Mouse (Mus musculus) megakaryocyte, embryonic 14.5 days (primary cell): ENCODE measurements around the gene Vmn1r70. TPM values are rescaled to one million over a fixed set of nuclear protein-coding genes. Genes with fewer than 3 reads are reported as not detected.

Experiments used
- H3K27me3 ChIP-seq: replicated peaks from 2 replicates; pipeline ENCODE3; 2012; ENCODE audit warnings: inconsistent platforms
- H3K36me3 ChIP-seq: replicated peaks from 2 replicates; pipeline ENCODE3; 2012; ENCODE audit warnings: low read length, inconsistent platforms, mixed read lengths
- H3K4me1 ChIP-seq: 2 replicates; pipeline ENCODE4 v1.6.1; 2012; ENCODE audit warnings: inconsistent platforms
- H3K4me3 ChIP-seq: replicated peaks from 2 replicates; pipeline ENCODE3; 2012; ENCODE audit warnings: moderate library complexity, mild to moderate bottlenecking, inconsistent platforms
- H3K9me3 ChIP-seq: 2 replicates; pipeline ENCODE4 v1.6.1; 2012; ENCODE audit warnings: inconsistent platforms
- FLI1 ChIP-seq: IDR thresholded peaks from 2 replicates; pipeline ENCODE4 v1.6.1; 2012; ENCODE audit warnings: low read length, inconsistent platforms, mixed read lengths
- GATA1 ChIP-seq: IDR thresholded peaks from 3 replicates; pipeline ENCODE4 v1.6.1; 2012; ENCODE audit warnings: mixed read lengths, low read length, inconsistent platforms, borderline replicate concordance
- polyA plus RNA-seq: library from polyadenylated mRNA; stranded (reverse); fragments of >175 nt; gene quantifications from 2 replicates; pipeline ENCODE4 v1.2.3, GENCODE M21; 2012; ENCODE audit warnings: low replicate concordance; ENCODE audit not compliant: insufficient read depth

Gene Vmn1r70
- not detected in 2 replicates for polyA plus RNA-seq

GRCm38 (mm10) chr7:10631232-10631631, at the start of gene Vmn1r70:
Gene Vmn1r70 (plus strand): TSS chr7:10631532.
- H3K4me3 ChIP-seq = no peak within 1 kb of the TSS
- TF ChIP-seq GATA1 (no peak), FLI1 (no peak)
- H3K9me3 ChIP-seq = no peaks in the 10 kb centered on the region
- H3K4me1 ChIP-seq = no peaks in the 10 kb centered on the region
- no peaks in the 10 kb centered on the region for H3K27me3 ChIP-seq
- H3K36me3 ChIP-seq = no peaks in the 10 kb centered on the region

DNA sequence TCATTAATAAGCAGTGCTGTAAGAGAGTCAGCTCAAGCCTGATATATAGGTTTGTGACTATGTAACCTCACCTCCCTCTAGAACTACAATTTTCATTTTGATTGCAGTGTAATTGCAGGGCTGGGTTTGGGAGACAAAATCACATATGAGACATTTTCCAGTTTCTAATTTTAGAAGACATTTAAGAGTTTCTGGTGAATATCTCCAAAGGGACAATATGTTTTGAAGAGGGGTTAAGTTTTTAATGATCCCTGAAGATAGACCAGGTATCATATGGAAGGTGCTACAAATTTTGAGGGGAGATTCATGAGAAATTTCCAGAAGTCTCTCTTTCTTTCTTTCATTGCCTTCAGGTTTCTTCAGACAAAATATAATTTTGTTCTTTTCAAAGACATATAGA, 17.8 kb upstream of the Vmn1r70 start, which contains the start of gene Vmn1r69:
Gene Vmn1r69, minus strand, starts transcription at position 101 of the 400 bp plus-strand sequence.
- Histone ChIP-seq H3K27me3 (no peaks in the 10 kb centered on the region), H3K4me3 (no peak within 1 kb of the TSS), H3K9me3 (no peaks in the 10 kb centered on the region), H3K4me1 (no peaks in the 10 kb centered on the region), H3K36me3 (no peaks in the 10 kb centered on the region)
- TF ChIP-seq FLI1 (no peak), GATA1 (no peak)

Other genes with a start within 250 kb of the Vmn1r70 start
- gene Vmn1r67, start 188.2 kb upstream of the Vmn1r70 start, polyA plus RNA-seq = not detected in 2 replicates
- not detected in 2 replicates for gene Zik1, start 136.1 kb upstream of the Vmn1r70 start, polyA plus RNA-seq
- 1.3 TPM in 1 of 2 replicates, not detected in the other for gene Vmn1r68, start 73.0 kb upstream of the Vmn1r70 start, polyA plus RNA-seq
- gene Vmn1r69, start 17.9 kb upstream of the Vmn1r70 start, polyA plus RNA-seq = 0.23 TPM in 1 of 2 replicates, not detected in the other
- gene Nlrp4b, start 56.3 kb downstream of the Vmn1r70 start, polyA plus RNA-seq = not detected in 2 replicates
- gene Vmn1r71, start 122.8 kb downstream of the Vmn1r70 start, polyA plus RNA-seq = not detected in 2 replicates